Mouse (Mus musculus): ENCODE measurements around the gene Fbxo36. TPM values are rescaled to one million over a fixed set of nuclear protein-coding genes. Genes with fewer than 3 reads are reported as not detected.

Gene Fbxo36
- polyA plus RNA-seq, 1 experiment from 2014 or later, result 11.8 TPM

GRCm38 (mm10) chr1:84915010-84915409, 75.4 kb downstream of the Fbxo36 start:
- Histone ChIP-seq H3K9me3 (ENCODE audit: control insufficient read depth, low read length) (no peaks in the 10 kb centered on the region), H3K4me1 (replicated peaks; ENCODE audit: control insufficient read depth, insufficient read depth, low read length) (no peaks in the 10 kb centered on the region), H3K9ac (ENCODE audit: low read length) (no peak overlapping the region), H3K4me2 (ENCODE audit: low read length) (no peak overlapping the region), H3K4me3 (ENCODE audit: low read depth, low read length) (no peak overlapping the region), H3K27me3 (replicated peaks; ENCODE audit: control insufficient read depth, insufficient read depth, low read length) (no peaks in the 10 kb centered on the region), H3K27ac (ENCODE audit: low read depth) (no peak overlapping the region), H3K36me3 (ENCODE audit: control insufficient read depth, insufficient read depth, low read length) (no peaks in the 10 kb centered on the region)
- WGBS, result 90% methylated on average over 4 of the region's 4 CpGs
- DNase-seq (ENCODE audit: low spot score) (no peak), ATAC-seq (replicated peaks; ENCODE audit: low FRiP score, low TSS enrichment, low read depth) (no peak)

- H3K4me3 ChIP-seq (ENCODE audit: low read depth, low read length), result no peak overlapping the region
- no peak overlapping the region for H3K4me2 ChIP-seq (ENCODE audit: low read length)
- H3K27ac ChIP-seq (ENCODE audit: low read depth), result no peak overlapping the region
- no peaks in the 10 kb centered on the region for H3K4me1 ChIP-seq (replicated peaks; ENCODE audit: control insufficient read depth, insufficient read depth, low read length)
- no peaks in the 10 kb centered on the region for H3K9me3 ChIP-seq (ENCODE audit: control insufficient read depth, low read length)
- no peaks in the 10 kb centered on the region for H3K36me3 ChIP-seq (ENCODE audit: control insufficient read depth, insufficient read depth, low read length)
- H3K9ac ChIP-seq (ENCODE audit: low read length), result no peak overlapping the region
- DNase-seq (ENCODE audit: low spot score) (no peak), ATAC-seq (replicated peaks; ENCODE audit: low FRiP score, low TSS enrichment, low read depth) (no peak)
- WGBS, result 96% methylated on average over 3 of the region's 3 CpGs
- no peaks in the 10 kb centered on the region for H3K27me3 ChIP-seq (replicated peaks; ENCODE audit: control insufficient read depth, insufficient read depth, low read length)
These were observed 79.2 kb downstream of the Fbxo36 start for GRCm38 (mm10) chr1:84918865-84919264.

- Histone ChIP-seq H3K4me2 (ENCODE audit: low read length) (no peak overlapping the region), H3K4me3 (ENCODE audit: low read depth, low read length) (no peak overlapping the region), H3K9ac (ENCODE audit: low read length) (no peak overlapping the region), H3K36me3 (ENCODE audit: control insufficient read depth, insufficient read depth, low read length) (no peaks in the 10 kb centered on the region), H3K27me3 (replicated peaks; ENCODE audit: control insufficient read depth, insufficient read depth, low read length) (no peaks in the 10 kb centered on the region), H3K27ac (ENCODE audit: low read depth) (no peak overlapping the region), H3K9me3 (ENCODE audit: control insufficient read depth, low read length) (no peaks in the 10 kb centered on the region), H3K4me1 (replicated peaks; ENCODE audit: control insufficient read depth, insufficient read depth, low read length) (no peaks in the 10 kb centered on the region)
- DNase-seq (ENCODE audit: low spot score) (no peak), ATAC-seq (replicated peaks; ENCODE audit: low FRiP score, low TSS enrichment, low read depth) (no peak)
- WGBS, result 79% methylated on average over 2 of the region's 2 CpGs
These were observed 83.8 kb downstream of the Fbxo36 start for GRCm38 (mm10) chr1:84923432-84923831.

GRCm38 (mm10) chr1:84924134-84924533, 84.5 kb downstream of the Fbxo36 start:
- ATAC-seq (replicated peaks; ENCODE audit: low FRiP score, low TSS enrichment, low read depth) (no peak), DNase-seq (ENCODE audit: low spot score) (no peak)
- no peaks in the 10 kb centered on the region for H3K36me3 ChIP-seq (ENCODE audit: control insufficient read depth, insufficient read depth, low read length)
- no peaks in the 10 kb centered on the region for H3K4me1 ChIP-seq (replicated peaks; ENCODE audit: control insufficient read depth, insufficient read depth, low read length)
- no peaks in the 10 kb centered on the region for H3K27me3 ChIP-seq (replicated peaks; ENCODE audit: control insufficient read depth, insufficient read depth, low read length)
- H3K9me3 ChIP-seq (ENCODE audit: control insufficient read depth, low read length), result no peaks in the 10 kb centered on the region
- no peak overlapping the region for H3K27ac ChIP-seq (ENCODE audit: low read depth)
- H3K9ac ChIP-seq (ENCODE audit: low read length), result no peak overlapping the region
- 72% methylated on average over 6 of the region's 6 CpGs for WGBS
- H3K4me2 ChIP-seq (ENCODE audit: low read length), result no peak overlapping the region
- H3K4me3 ChIP-seq (ENCODE audit: low read depth, low read length), result no peak overlapping the region

GRCm38 (mm10) chr1:84925599-84925998, 86.0 kb downstream of the Fbxo36 start:
- H3K9me3 ChIP-seq (ENCODE audit: control insufficient read depth, low read length), result no peaks in the 10 kb centered on the region
- no peak overlapping the region for H3K9ac ChIP-seq (ENCODE audit: low read length)
- no peak for ATAC-seq (replicated peaks; ENCODE audit: low FRiP score, low TSS enrichment, low read depth)
- no peaks in the 10 kb centered on the region for H3K4me1 ChIP-seq (replicated peaks; ENCODE audit: control insufficient read depth, insufficient read depth, low read length)
- H3K27ac ChIP-seq (ENCODE audit: low read depth), result no peak overlapping the region
- no peak overlapping the region for H3K4me2 ChIP-seq (ENCODE audit: low read length)
- DNase-seq (ENCODE audit: low spot score), result no peak
- WGBS, result 77% methylated on average over 9 of the region's 9 CpGs
- no peaks in the 10 kb centered on the region for H3K27me3 ChIP-seq (replicated peaks; ENCODE audit: control insufficient read depth, insufficient read depth, low read length)
- H3K36me3 ChIP-seq (ENCODE audit: control insufficient read depth, insufficient read depth, low read length), result no peaks in the 10 kb centered on the region
- no peak overlapping the region for H3K4me3 ChIP-seq (ENCODE audit: low read depth, low read length)

- Histone ChIP-seq H3K4me3 (ENCODE audit: low read depth, low read length) (peak overlapping the region; percentile 48; the same call in 1 of the 2 replicates), H3K9me3 (ENCODE audit: control insufficient read depth, low read length) (no peaks in the 10 kb centered on the region), H3K4me2 (ENCODE audit: low read length) (peak overlapping the region; percentile 94), H3K4me1 (replicated peaks; ENCODE audit: control insufficient read depth, insufficient read depth, low read length) (no peaks in the 10 kb centered on the region; the same call in 1 of the 2 replicates), H3K9ac (ENCODE audit: low read length) (no peak overlapping the region), H3K36me3 (ENCODE audit: control insufficient read depth, insufficient read depth, low read length) (no peaks in the 10 kb centered on the region), H3K27ac (ENCODE audit: low read depth) (no peak overlapping the region), H3K27me3 (replicated peaks; ENCODE audit: control insufficient read depth, insufficient read depth, low read length) (peaks cover 33% of the 10 kb centered on the region)
- no peak for ATAC-seq (replicated peaks; ENCODE audit: low FRiP score, low TSS enrichment, low read depth)
- WGBS, result 11% methylated on average over 22 of the region's 22 CpGs
- DNase-seq (ENCODE audit: low spot score), result peak; percentile 84
These were observed 94.0 kb downstream of the Fbxo36 start for GRCm38 (mm10) chr1:84933472-84934150.

- peaks cover 33% of the 10 kb centered on the region for H3K27me3 ChIP-seq (replicated peaks; ENCODE audit: control insufficient read depth, insufficient read depth, low read length)
These were observed 94.5 kb downstream of the Fbxo36 start for GRCm38 (mm10) chr1:84934151-84934502.

GRCm38 (mm10) chr1:84934503-84935333, 95.1 kb downstream of the Fbxo36 start, which contains the start of gene Slc16a14:
Slc16a14 (minus strand) TSS chr1:84935134.
- Histone ChIP-seq H3K4me3 (ENCODE audit: low read depth, low read length) (peak within 1 kb of the TSS; percentile 48), H3K9ac (ENCODE audit: low read length) (peak within 1 kb of the TSS; percentile 43), H3K4me2 (ENCODE audit: low read length) (peak within 1 kb of the TSS; percentile 94), H3K36me3 (ENCODE audit: control insufficient read depth, insufficient read depth, low read length) (no peaks in the 10 kb centered on the region), H3K27me3 (replicated peaks; ENCODE audit: control insufficient read depth, insufficient read depth, low read length) (peaks cover 33% of the 10 kb centered on the region), H3K9me3 (ENCODE audit: control insufficient read depth, low read length) (no peaks in the 10 kb centered on the region), H3K4me1 (replicated peaks; ENCODE audit: control insufficient read depth, insufficient read depth, low read length) (no peaks in the 10 kb centered on the region; the same call in 1 of the 2 replicates), H3K27ac (ENCODE audit: low read depth) (no peak within 1 kb of the TSS)
- peak; percentile 85 for ATAC-seq (replicated peaks; ENCODE audit: low FRiP score, low TSS enrichment, low read depth)
- WGBS, result under 1% methylated on average over 57 of the region's 59 CpGs
- peak; percentile 83 for DNase-seq (ENCODE audit: low spot score)

More at GRCm38 (mm10) chr1:84934151-84934502, 94.5 kb downstream of the Fbxo36 start:
- Histone ChIP-seq H3K4me2 (ENCODE audit: low read length) (peak overlapping the region; percentile 94), H3K27ac (ENCODE audit: low read depth) (no peak overlapping the region), H3K9me3 (ENCODE audit: control insufficient read depth, low read length) (no peaks in the 10 kb centered on the region), H3K9ac (ENCODE audit: low read length) (peak overlapping the region; percentile 43), H3K4me3 (ENCODE audit: low read depth, low read length) (peak overlapping the region; percentile 48), H3K4me1 (replicated peaks; ENCODE audit: control insufficient read depth, insufficient read depth, low read length) (no peaks in the 10 kb centered on the region; the same call in 1 of the 2 replicates), H3K36me3 (ENCODE audit: control insufficient read depth, insufficient read depth, low read length) (no peaks in the 10 kb centered on the region)
- WGBS, result 1% methylated on average over 12 of the region's 12 CpGs
- ATAC-seq (replicated peaks; ENCODE audit: low FRiP score, low TSS enrichment, low read depth), result 0 out of 2 replicates have a peak, but pooled peaks have one; percentile 12
- DNase-seq (ENCODE audit: low spot score), result peak; percentile 75
